Mouse (Mus musculus) G1E (cell line): ENCODE measurements around the gene Sik1.

Experiments
- CTCF ChIP-seq: IDR thresholded peaks from 2 replicates; pipeline ENCODE4 v1.5.1; 2012; ENCODE audit warnings: low read depth, low read length, inconsistent platforms, mixed read lengths
- GATA1 ChIP-seq: IDR thresholded peaks from 2 replicates; pipeline ENCODE4 v1.6.1; 2012; ENCODE audit warnings: borderline replicate concordance, low read length, inconsistent platforms, mixed read lengths
- TAL1 ChIP-seq: conservative IDR thresholded peaks from 2 replicates; pipeline ENCODE4 v1.6.1; 2012; ENCODE audit warnings: low read depth, low read length, inconsistent platforms, mixed read lengths

- TF ChIP-seq GATA1 (no peak), TAL1 (no peak), CTCF (no peak)
Observed at GRCm38 (mm10) chr17:31802272-31803017, 53.2 kb downstream of the Sik1 start.
